Mouse (Mus musculus): ENCODE results near the gene Tjap1.
A peak's percentile ranks its signal among the peaks of the same experiment; 100 is the strongest.

Gene Tjap1

DNA sequence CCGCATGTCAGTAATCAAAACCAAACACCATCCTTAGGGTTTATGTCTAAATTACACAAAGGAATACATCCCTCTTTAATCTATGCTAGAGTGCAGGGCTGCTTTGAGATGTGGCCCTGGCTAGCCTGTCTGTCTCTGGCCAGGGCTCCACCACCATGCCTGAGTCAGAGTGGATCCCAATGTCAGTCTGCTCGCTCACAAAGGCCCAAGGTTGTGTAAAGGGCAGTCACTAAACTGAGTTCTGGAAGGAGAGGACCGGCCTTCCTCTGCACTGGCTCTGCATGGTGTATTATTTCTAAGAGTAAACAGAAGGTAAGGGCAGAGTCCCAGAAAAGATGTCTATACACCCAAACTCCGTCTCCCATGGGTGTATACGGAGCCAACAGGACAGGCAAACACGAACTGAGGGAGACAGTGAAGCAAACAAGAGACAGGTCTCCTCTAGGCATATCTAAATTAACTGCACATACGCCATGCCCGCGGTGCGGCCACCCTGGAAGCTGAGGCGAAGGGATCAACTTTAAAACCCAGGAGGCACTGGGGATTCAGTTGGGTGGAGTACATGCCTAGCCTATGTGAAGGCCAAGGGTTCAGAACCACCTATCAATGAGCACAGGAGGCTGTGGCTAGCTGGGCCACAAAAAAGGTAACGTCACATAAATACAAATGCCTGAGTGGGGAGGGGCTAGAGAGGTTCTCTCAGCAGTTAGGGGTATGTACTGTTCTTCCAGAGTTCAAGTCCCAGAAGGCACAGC lies 4.6 kb downstream of the Tjap1 start:
- no peak for DNase-seq

GRCm38 (mm10) chr17:46277586-46277985 lies 5.2 kb downstream of the Tjap1 start:
- no peak for DNase-seq

DNA sequence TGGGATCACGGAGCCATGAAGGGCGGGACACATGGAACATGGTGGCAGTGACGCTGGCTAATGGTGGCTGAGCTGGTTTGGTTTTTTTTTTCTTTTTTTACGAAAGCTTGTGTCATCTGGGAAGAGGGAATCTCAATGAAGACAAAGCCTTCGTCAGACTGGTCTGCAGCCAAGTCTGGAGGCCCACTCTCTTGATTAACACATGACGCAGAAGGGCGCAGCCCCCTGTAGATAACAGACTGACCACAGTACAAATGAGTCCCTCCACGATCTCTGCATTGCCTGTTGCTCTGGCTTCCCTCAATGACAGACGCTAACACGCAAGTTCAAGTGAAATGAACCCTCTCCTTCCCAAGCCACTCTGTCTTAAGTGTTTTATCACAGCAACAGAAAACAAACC lies 7.3 kb downstream of the Tjap1 start:
- DNase-seq = no peak

DNA sequence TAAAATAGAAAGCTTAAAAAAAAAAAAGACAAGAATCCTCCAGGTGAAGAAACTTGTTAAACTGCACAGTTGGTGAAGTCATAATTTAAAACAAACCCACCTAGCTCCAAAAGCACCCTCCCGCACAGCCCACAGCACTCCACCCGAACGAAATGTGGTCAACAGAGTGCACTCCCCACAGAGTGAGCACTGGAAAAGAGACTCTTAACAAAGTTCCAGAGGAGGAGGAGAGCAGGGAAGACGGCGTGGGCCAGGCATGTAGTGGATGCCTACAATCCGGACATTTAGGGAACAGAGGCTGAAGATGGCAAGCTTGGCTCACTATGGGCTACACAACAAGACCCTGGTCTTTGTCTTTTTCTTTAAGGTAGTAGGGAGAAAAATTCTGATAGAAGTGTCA lies 7.8 kb downstream of the Tjap1 start:
- DNase-seq = no peak

GRCm38 (mm10) chr17:46274465-46274864 lies 8.4 kb downstream of the Tjap1 start:
- DNase-seq = no peak

GRCm38 (mm10) chr17:46273803-46274236 lies 9.0 kb downstream of the Tjap1 start:
- DNase-seq = no peak

DNA sequence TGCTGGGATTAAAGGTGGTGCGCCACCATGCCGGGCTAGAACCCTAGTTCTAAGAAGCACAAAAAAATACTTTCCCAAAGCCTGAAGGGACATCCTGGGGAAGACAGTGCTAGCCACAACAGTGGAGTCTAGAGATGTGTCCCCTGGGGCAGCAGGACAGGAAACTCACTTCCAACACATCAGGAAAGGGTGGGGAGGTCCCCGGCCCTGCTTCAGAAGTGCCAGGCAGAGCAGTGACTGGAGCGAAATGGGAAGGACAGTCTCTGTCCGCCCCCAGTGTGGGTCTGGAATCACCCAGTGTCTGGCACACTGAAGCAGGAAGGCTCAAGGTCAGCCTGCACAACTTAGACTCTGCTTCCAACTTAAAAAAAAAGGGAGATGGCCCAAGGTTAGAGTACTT lies 10.2 kb downstream of the Tjap1 start:
- no peak for DNase-seq

DNA sequence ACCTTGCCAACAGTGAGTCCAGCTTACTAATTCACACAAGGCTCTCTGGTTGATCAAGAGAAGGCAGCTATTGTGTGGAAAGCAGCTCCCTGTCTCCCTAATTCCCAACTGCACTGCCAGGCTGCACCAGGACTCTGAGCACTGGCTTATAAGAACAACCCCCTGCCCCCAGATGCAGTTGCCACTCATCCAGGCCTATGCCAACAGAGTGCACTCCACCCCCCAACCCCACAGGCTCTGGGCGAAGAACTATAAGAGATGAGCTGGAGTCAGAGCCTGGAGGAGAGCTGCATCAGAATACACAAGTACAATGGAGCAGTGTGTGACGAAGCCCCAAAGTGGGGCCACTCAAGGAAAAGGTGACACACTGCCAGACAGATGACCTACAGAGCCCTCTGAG lies 10.8 kb downstream of the Tjap1 start:
- no peak for DNase-seq

DNA sequence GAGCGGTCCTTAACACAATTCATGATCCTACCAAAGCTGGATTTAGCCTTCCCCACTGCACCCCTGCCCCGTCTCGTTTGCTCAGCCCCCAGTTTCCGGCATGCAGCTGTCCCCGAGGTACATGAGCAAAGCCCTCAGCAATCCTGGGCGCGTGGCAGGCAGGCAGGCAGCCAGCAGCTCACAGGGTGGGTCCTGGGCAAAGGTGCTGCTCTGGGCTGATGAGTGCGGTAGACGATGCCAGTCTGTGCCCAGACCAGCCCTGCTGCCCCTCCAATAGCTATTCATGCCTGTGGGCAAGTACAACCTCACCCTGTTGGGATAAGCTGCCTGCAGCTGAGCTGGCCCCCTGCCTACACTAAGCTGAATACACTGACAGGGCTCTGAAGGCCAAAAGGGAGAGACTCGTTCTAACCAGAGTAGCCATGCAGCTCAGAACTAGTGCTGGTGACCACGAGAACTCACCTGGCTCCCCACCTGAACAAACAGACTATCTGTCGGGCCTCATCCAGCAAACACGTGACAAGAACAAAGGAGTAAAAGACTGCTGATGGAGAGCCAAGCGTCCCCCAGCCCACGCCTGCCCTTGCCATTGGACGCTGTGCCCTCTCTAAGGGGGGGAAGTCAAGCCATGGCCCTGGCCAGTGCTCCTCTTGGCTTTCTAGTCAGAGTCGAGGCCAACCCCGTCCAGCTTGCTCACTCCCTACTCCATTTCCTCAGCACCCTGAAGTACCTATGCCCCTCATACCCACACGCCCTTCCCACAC lies 12.9 kb downstream of the Tjap1 start:
- no peak for DNase-seq

GRCm38 (mm10) chr17:46268026-46268720 lies 14.7 kb downstream of the Tjap1 start:
- no peak for DNase-seq

DNA sequence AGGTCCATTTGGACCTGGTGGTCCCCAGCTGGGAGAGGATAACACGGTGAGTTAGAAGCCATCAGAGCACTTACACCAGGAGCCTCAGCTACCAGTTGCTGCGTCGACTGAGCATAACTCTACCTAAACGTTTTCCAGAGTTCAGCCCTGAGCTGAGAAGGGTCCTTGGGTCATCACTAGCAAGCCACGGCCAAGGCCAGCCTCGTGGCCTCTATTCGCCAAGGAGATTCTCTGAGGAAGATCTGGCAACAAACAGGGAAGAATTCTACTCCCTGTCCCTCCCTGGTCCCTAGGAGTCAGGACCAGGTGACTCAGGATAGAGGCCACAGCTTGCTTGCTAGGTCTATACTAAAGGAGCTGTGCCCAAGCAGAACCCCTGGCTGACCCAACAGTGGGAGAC lies 15.3 kb downstream of the Tjap1 start:
- DNase-seq = no peak

GRCm38 (mm10) chr17:46266986-46267385 lies 15.8 kb downstream of the Tjap1 start:
- DNase-seq = no peak

- DNase-seq = peak; percentile 90
Observed at GRCm38 (mm10) chr17:46265918-46266618, 16.8 kb downstream of the Tjap1 start.

DNA sequence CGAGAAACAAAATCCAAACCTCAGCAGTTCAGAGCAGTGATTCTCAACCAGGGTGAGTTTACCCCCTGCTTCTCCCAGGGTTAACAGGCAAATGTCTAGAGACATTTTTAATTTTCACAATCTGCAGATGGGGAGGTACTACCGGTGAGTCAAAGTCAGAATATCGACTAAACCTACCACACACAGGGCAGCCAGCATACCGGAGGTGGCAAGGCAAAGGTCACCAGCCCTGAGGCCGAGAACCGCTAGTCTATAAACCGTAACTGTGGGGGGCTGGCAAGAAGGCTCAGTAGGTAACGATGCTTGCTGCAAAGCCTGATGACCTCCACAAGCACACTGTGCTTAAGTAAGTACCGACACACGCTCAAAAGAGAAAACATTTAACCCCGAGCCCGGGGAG lies 17.3 kb downstream of the Tjap1 start:
- no peak for DNase-seq

GRCm38 (mm10) chr17:46262201-46262694 lies 20.6 kb downstream of the Tjap1 start:
- DNase-seq = no peak

DNA sequence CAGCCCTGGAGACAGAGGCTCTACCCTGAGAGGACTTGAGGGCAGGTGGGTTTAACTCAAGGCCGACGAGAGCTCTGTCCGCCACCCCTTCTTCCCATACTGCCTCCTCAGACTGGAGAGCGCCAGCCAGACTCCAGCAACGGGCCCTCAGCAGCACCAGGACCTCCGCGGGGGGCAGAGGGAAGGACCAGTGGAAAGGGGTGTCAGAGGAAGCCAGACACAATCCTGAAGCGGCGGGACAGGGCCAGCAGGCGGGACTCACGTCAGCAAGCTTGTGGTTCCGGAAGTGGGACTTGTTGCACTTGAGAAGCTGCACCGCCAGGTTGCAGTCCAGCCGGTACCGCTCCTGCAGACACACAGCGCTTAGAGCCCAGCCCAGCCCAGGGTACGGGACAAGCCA lies 23.2 kb downstream of the Tjap1 start:
- DNase-seq = no peak

- no peak for DNase-seq
Observed at GRCm38 (mm10) chr17:46258279-46259053, 24.4 kb downstream of the Tjap1 start.

GRCm38 (mm10) chr17:46255147-46255546 lies 27.7 kb downstream of the Tjap1 start:
- DNase-seq = peak; percentile 51

- DNase-seq = peak; percentile 41
Observed at GRCm38 (mm10) chr17:46254106-46254505, 28.7 kb downstream of the Tjap1 start.

DNA sequence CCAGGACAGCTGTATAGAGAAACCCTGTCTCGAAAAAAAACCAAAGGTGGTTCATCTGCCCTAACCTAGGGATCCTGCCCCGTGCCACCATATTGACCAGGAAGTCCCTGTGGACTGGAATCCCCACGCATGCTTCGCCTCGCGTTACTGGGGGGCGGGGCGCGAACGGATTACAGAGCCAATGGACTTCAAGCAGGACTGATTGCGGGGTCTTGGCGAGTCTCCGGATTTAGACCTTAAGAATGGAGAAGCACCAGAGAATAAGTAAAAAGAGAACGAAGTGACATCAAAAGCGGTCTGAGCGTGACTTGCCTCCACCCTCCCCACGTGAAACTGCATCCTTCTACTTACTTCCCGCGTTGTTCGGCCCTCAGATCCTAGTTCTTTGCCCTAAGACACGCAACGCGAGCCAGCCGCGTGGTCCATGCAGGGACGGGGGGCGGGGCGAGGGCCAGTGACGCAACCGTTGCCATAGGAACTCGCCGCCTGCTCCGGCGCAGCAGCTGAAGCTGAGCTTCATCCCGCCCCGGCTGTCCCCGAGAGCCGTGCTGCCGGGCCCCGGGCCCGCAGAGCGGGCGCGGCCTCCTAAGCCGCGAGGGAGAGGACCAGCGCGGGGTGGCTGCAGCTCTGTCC lies 29.3 kb downstream of the Tjap1 start, which contains the start of gene Lrrc73:
Gene Lrrc73, plus strand, starts transcription at position 80 of the 633 bp plus-strand sequence.
- peak; percentile 87 for DNase-seq
